Mouse (Mus musculus): ENCODE data around the gene Acvr2b. TPM values are rescaled to one million over a fixed set of nuclear protein-coding genes. Genes with fewer than 3 reads are reported as not detected.

Acvr2b gene
- total RNA-seq, 4 experiments from 2014 or later = 5.7 to 12.7 (median 10.7) TPM

DNA sequence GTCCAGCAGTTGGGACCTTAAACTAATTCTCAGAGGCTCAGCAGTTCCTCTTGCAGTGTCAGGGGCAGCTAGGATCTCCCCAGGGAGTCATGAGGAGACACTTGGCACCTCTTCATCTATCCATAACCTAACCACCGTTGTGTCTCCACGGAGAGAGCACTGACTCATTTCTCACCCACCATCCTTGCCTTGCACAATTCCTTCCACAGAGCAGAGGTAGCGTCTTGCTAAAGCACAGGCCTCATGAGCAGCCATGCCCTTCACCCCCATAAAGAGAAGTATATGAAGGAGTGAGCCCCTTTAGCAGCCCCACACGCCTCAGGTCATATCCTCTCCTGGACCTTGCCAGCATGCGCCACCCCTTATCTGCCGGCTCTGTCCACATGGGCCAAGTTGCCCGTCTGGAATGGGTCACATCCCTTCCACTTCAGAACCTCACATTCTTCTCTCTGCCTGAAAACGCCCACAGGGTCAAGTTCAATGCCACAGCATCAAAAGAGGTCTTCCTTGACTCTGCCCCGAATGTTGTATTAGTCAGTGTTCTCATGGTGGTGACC, 71.8 kb downstream of the Acvr2b start:
- DNase-seq = no peak

DNA sequence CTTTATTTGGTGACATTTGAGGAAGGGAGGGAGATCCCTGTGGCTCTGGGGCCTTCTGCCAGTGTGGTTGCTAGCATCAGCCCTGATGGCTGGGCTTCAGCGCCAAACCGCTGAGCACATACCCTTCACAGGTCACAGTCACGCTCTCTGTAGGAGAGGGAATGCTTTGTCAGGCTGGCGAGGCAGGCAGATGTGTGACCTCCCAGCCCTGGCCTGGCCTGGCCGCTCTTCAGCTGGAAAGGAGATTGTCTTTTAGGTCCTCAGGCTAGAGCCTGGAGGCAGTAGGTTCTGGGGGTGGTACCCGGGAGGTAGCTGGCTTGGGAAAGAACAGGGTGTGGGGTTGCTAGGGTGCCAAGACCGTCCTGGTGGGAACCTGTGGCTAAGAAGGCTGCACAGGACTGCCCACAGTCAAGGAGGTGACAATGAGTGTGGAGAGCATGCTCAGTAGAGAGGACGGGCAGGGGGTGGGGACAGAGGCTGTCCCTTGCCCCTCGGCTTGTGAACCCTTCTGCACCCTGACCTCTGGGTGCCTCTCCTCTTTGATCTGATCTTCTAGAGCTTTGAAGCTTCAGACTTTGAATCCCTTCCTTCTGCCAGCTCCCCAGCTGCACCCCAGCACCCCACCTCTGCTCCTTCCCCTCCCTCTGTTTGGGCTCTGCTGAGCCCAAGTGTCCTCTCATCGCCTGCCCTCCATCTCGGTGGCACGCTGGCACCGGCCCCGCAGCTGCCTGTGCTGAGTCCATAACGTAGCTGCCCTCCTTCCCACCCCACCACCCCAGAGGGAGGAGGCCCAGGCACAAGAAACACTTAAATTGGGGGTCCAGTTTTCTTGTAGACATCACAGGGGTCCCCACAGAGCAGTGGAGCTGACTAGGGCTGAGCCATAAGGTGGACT, 73.0 kb downstream of the Acvr2b start:
- DNase-seq = no peak

DNA sequence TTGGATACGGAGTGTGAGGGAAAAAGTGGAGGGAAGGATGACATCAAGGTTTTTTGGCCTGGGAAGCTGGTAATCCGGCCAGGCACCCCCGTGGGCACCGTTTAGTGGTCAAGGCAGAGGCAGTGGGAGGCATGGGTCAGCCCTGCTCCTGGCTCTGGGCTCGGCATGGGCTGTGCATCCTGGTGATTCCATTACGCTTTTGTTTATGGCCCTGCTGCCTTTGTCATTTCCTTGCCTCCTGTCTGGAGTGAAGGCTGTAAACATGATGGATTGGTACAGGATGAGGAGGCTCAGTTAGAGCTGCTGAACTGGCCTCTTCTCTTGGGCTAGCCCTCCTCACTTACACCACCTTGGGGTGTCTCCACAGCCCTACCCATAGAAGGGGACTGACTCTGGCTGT, 75.8 kb downstream of the Acvr2b start:
- DNase-seq = no peak

DNA sequence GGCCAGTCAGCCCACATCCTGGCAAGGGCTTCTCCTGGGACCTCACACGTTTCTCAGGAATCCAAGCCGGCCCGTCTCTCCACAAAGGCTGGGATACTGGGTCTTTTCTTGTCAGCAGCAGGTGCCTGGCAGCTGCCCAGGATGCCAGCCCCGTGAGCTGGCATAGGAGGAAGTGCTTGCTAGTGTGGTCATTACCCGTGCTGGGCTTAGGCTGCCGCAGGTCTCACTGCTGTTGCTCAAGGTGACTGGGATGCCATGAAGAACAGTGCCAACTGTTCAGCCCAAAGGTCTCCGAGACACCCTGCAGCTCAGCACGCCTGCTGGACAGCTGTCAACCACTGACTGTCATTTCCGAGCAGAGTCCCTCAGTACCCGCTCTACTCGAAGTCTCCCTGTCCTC, 76.4 kb downstream of the Acvr2b start:
- no peak for DNase-seq

DNA sequence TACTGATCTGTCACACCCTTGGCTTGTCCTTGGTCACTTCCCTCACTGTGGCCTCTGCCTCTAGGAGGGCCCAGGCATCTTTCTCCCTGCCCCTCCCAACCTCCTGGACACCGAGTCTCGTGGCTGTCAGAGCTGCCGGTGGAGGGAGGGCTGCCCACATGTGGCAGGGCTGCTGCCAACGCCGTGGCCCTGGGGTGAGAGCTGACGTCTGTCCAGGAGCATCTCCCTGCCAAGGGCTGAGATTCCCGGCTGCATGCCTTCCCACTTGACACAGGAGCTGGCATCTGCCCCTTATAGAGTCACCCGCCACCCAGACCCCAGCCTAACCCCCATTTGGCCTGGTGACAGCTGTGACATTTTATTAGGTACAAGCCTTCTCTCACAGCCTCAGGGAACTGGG, 77.4 kb downstream of the Acvr2b start:
- peak; percentile 59 for DNase-seq

DNA sequence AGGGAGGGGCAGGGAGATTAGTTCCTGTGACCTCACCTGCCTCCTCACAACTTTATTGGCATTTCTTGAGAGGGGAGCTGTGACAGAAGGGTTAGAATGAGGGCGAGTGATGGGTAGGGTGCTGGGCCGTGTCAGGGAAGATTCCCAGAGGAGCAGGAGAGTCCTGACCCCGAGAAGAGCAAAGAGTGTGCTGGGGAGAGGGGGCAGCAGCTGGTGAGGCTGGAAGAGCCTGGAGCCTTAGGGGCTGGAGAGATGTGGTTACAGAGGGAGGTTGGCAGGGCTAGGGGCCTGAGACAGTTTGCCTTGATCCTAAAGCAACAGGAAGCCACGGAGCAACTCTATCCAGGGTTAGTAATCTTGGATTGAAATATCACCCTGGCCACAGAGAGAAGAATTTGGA, 79.7 kb downstream of the Acvr2b start:
- no peak for DNase-seq

DNA sequence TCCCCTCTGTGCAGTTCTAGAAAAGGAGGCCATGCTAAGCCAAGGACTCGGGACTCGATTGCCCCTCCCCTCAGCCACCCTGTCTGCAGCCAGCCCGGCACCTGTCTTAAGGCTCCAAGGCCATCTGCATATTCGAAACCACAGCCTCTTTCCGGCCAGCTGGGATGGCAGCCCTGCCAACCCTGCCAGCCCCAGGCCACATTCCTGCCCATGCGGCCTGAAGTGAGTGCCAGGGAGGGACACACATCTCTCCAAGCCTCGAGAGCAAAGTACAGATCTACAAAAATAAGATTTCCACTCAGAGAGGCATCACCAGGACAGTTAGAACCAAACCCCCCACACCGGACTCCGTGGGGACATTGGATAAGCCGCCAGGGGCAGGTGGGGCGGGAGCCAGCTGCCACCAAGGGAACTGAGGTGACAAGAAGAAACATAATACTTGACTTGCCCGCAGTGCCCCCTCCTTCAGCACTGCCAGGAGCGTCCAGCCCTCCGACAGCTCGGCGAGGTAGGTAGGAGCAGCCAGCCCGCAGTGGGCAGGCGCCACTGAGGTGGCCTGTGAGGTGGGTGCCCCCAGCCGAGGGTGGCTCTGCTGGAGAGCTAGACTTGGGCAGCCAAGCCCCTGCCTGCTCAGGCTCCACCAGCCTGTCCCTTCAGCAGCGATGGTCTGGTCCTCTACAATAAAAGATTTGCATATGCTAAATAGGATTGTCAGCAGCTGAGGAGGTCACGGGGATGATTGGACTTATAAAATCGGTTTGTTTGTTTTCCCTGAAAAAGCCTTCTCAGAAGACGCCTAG, 81.8 kb downstream of the Acvr2b start:
- peak; percentile 12 for DNase-seq

DNA sequence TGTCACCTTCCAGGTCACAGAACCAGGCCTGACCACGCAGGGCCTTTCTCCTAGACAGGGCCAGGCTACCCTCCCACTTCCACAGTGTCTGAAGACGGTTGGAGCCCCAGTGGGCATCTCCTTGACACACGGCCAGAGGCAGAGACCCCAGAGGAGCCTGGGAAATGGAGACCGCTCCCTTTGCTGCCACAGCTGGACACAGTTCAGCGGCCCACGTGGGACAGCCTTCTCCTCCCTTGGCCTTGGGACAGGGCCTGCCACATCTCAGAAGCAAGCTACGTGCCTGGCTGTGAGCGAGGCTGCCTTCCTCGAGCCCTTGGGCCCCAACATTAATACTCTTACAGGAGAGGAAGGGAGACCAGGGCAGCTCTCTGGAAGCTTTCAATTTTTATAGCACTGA, 82.5 kb downstream of the Acvr2b start:
- DNase-seq = no peak

Other genes with a start within 250 kb of the Acvr2b start
- gene Acaa1b, start 245.0 kb upstream of the Acvr2b start, total RNA-seq (2022) = 10 to 100 TPM in 2 of 4 experiments, 1 to 10 TPM in 2; 5.5 to 13.8 (median 9.8) TPM
- gene Gm47289, start 243.0 kb upstream of the Acvr2b start, total RNA-seq (2022) = not detected
- not detected for gene Slc22a13, start 193.0 kb upstream of the Acvr2b start, total RNA-seq (2022)
- gene Oxsr1, start 79.7 kb upstream of the Acvr2b start, total RNA-seq (2022) = 10 to 100 TPM; 33.7 to 40.6 (median 37.8) TPM
- gene Acaa1a, start 62.4 kb upstream of the Acvr2b start, total RNA-seq (2022) = 100 to 1,000 TPM; 128 to 155 (median 138) TPM
- gene Myd88, start 60.7 kb upstream of the Acvr2b start, total RNA-seq (2022) = 10 to 100 TPM; 28.2 to 43.0 (median 31.7) TPM
- gene Xylb, start 44.7 kb upstream of the Acvr2b start, total RNA-seq (2022) = 1 to 10 TPM in 3 of 4 experiments, under 1 TPM in 1; 0.87 to 2.2 (median 1.5) TPM
- gene Slc22a14, start 36.6 kb upstream of the Acvr2b start, total RNA-seq (2022) = not detected
- 1 to 10 TPM; 4.6 to 5.9 (median 4.9) TPM for gene Exog, start 42.8 kb downstream of the Acvr2b start, total RNA-seq (2022)
- under 1 TPM in 3 of 4 experiments, not detected in 1; 0.03 to 0.78 (median 0.10) TPM for gene Scn5a, start 176.9 kb downstream of the Acvr2b start, total RNA-seq (2022)